Mouse (Mus musculus) forebrain, embryonic 14.5 days (tissue): ENCODE data around the gene A4gnt. TPM values are rescaled to one million over a fixed set of nuclear protein-coding genes. Genes with fewer than 3 reads are reported as not detected.
"Not testable (repeated sequence)": the region's sequence is repeated elsewhere in the genome, so short reads cannot be mapped to it uniquely, and the experiment has no call there.

Source experiments
- ATAC-seq: fragments of 200-750 bp; cut with Nextera tagmentation; 2 replicates; pipeline ENCODE4 v1.8.0; 2017; ENCODE audit warnings: mild to moderate bottlenecking, moderate library complexity
- DNase-seq: peaks from one replicate; pipeline ENCODE4 v3.0.0-alpha.2; 2015; ENCODE audit warnings: low spot score
- H3K27ac ChIP-seq: fragments of 300-500 bp; sonication (generic); 2 replicates; pipeline ENCODE4 v1.5.1; 2014; ENCODE audit warnings: low read depth, mild to moderate bottlenecking, control low read depth, low read length, moderate library complexity
- H3K27me3 ChIP-seq: fragments of 300-500 bp; sonication (generic); replicated peaks from 2 replicates; pipeline ENCODE4 v1.6.1; 2014; ENCODE audit warnings: low read length, control low read depth, mixed read lengths; ENCODE audit not compliant: control insufficient read depth, insufficient read depth
- H3K36me3 ChIP-seq: fragments of 300-500 bp; sonication (generic); 2 replicates; pipeline ENCODE4 v1.6.1; 2014; ENCODE audit warnings: low read length, control low read depth; ENCODE audit not compliant: control insufficient read depth, insufficient read depth
- H3K4me1 ChIP-seq: fragments of 300-500 bp; sonication (generic); 2 replicates; pipeline ENCODE4 v1.6.1; 2014; ENCODE audit warnings: antibody characterized with exemption, low read length, control low read depth; ENCODE audit not compliant: control insufficient read depth, insufficient read depth
- H3K4me2 ChIP-seq: fragments of 300-500 bp; sonication (generic); 2 replicates; pipeline ENCODE4 v1.6.1; 2014; ENCODE audit warnings: mild to moderate bottlenecking, control low read depth, low read length
- H3K4me3 ChIP-seq: fragments of 300-500 bp; sonication (generic); 2 replicates; pipeline ENCODE4 v1.5.1; 2014; ENCODE audit warnings: low read depth, low read length, control low read depth
- H3K9ac ChIP-seq: fragments of 300-500 bp; sonication (generic); 2 replicates; pipeline ENCODE4 v1.6.1; 2014; ENCODE audit warnings: mild to moderate bottlenecking, low read length, control low read depth, moderate library complexity
- H3K9me3 ChIP-seq: fragments of 300-500 bp; sonication (generic); replicated peaks from 2 replicates; pipeline ENCODE4 v1.6.1; 2016; ENCODE audit warnings: low read length, control low read depth, mixed read lengths; ENCODE audit not compliant: control insufficient read depth
- WGBS: fragments of 180-500 bp; shearing (Covaris S2); extraction: QIAGEN DNeasy Blood & Tissue Kit; methylation state at CpG from one replicate; pipeline ENCODE4 v1.1.7; 2014; 5-methylcytosine and 5-hydroxymethylcytosine counted together
- polyA plus RNA-seq: library from polyadenylated mRNA; unstranded; fragments of >200 nt; fragmentation: Nextera tagmentation; extraction: Ambion mirVana; gene quantifications from 2 replicates; pipeline ENCODE4 v1.2.1, GENCODE M21; 2014

The A4gnt gene
- polyA plus RNA-seq, 1 experiment from 2014 or later = not detected

GRCm38 (mm10) chr9:99591144-99591543, 21.2 kb upstream of the A4gnt start:
- Histone ChIP-seq H3K27me3 (no peaks in the 10 kb centered on the region), H3K9ac (no peak overlapping the region), H3K27ac (no peak overlapping the region), H3K36me3 (no peaks in the 10 kb centered on the region), H3K9me3 (no peaks in the 10 kb centered on the region), H3K4me1 (no peaks in the 10 kb centered on the region), H3K4me3 (no peak overlapping the region), H3K4me2 (no peak overlapping the region)
- 77% methylated on average over 8 of the region's 8 CpGs for WGBS
- DNase-seq (no peak), ATAC-seq (no peak)

DNA sequence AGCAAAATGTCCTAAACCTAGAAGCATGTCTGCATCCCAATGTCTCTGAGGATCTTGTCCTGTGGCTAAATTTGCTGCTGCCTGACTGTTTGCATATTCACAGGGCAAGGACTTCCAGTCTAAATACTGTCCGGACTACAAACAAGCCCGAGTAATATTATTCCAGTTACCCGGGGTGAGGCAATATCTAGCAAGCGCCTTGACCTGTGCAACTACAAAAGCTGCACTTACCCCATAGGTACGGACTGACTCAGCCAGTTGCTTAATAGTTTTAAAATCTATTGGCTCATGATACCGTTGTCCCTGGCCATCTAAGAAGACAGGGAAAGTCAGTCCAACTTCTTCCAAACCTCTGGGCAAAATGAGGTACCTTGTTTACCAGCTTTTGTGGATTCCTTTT, 13.2 kb upstream of the A4gnt start:
- H3K4me3 ChIP-seq, DNase-seq, ATAC-seq, H3K9ac ChIP-seq, H3K9me3 ChIP-seq, H3K4me2 ChIP-seq, H3K36me3 ChIP-seq, H3K27me3 ChIP-seq, H3K4me1 ChIP-seq, H3K27ac ChIP-seq: not testable (repeated sequence)
- 98% methylated on average over 6 of the region's 6 CpGs for WGBS

DNA sequence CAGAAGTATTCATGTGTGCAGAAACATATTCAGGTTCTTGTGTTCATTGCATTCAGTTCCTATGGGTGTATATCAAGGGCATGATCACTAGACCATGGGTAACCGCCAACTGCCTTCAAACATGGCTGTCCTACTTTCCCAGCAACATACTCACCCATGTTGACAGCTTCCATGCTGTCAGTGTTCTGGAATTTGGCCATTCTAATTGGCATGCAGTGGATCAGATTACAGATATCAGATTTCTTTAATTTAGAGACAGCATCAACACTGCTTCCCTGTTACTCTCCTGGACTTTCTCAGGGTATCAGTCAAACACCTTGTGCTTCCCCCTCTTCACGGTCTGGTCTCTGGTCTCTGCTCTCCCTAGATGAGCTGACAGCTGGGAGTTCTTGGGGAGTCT, 8.7 kb upstream of the A4gnt start:
- Histone ChIP-seq H3K4me1 (no peaks in the 10 kb centered on the region), H3K36me3 (no peaks in the 10 kb centered on the region), H3K27me3 (no peaks in the 10 kb centered on the region), H3K4me2 (no peak overlapping the region), H3K27ac (no peak overlapping the region), H3K9ac (no peak overlapping the region), H3K4me3 (no peak overlapping the region), H3K9me3 (no peaks in the 10 kb centered on the region)
- ATAC-seq (no peak), DNase-seq (no peak)
- WGBS = 85% methylated on average over 2 of the region's 2 CpGs

DNA sequence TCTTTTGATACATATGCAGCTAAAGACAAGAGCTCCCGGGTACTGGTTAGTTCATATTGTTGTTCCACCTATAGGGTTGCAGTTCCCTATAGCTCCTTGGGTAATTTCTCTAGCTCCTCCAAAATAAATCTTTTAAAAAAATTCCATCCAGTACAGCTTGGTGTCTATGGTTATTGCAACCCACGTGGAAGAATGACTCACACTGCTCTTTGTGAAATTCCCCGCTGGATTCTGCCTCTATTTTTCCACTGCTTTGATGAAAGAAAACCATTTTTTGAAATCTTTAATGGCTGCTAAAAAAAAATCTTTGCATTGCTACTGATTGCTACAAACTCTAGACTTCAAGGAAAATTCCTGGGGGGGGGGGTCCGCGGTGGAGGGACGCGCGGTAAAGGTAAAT, 7.4 kb downstream of the A4gnt start:
- ATAC-seq (no peak), DNase-seq (no peak)
- 95% methylated on average over 8 of the region's 8 CpGs for WGBS
- H3K27ac ChIP-seq = no peak overlapping the region
- H3K4me3 ChIP-seq = no peak overlapping the region
- H3K9me3 ChIP-seq = no peaks in the 10 kb centered on the region
- H3K4me2 ChIP-seq = no peak overlapping the region
- no peaks in the 10 kb centered on the region for H3K36me3 ChIP-seq
- no peak overlapping the region for H3K9ac ChIP-seq
- no peaks in the 10 kb centered on the region for H3K4me1 ChIP-seq
- no peaks in the 10 kb centered on the region for H3K27me3 ChIP-seq

DNA sequence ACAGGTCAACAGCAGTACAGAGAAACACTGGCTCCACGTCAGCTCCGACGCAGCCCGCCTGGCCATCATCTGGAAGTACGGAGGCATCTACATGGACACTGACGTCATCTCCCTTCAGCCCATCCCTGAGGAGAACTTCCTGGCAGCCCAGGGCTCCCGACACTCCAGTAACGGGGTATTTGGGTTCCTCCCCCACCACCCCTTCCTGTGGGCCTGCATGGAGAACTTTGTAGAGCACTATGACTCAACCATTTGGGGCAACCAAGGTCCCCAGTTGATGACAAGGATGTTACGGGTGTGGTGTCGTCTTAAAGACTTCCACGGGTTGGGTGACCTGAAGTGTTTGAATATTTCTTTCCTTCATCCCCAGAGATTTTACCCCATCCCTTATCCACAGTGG, 7.9 kb downstream of the A4gnt start:
- no peak overlapping the region for H3K9ac ChIP-seq
- no peak for DNase-seq
- H3K27ac ChIP-seq = no peak overlapping the region
- H3K36me3 ChIP-seq = no peaks in the 10 kb centered on the region
- no peak overlapping the region for H3K4me3 ChIP-seq
- H3K27me3 ChIP-seq = no peaks in the 10 kb centered on the region
- no peak for ATAC-seq
- WGBS = 94% methylated on average over 11 of the region's 11 CpGs
- H3K4me2 ChIP-seq = no peak overlapping the region
- no peaks in the 10 kb centered on the region for H3K4me1 ChIP-seq
- no peaks in the 10 kb centered on the region for H3K9me3 ChIP-seq

GRCm38 (mm10) chr9:99622034-99622433, 9.7 kb downstream of the A4gnt start:
- no peak overlapping the region for H3K27ac ChIP-seq
- DNase-seq = no peak
- no peak overlapping the region for H3K9ac ChIP-seq
- no peak for ATAC-seq
- H3K9me3 ChIP-seq = no peaks in the 10 kb centered on the region
- no peak overlapping the region for H3K4me2 ChIP-seq
- 90% methylated on average over 1 of the region's 1 CpGs for WGBS
- no peaks in the 10 kb centered on the region for H3K36me3 ChIP-seq
- no peak overlapping the region for H3K4me3 ChIP-seq
- no peaks in the 10 kb centered on the region for H3K27me3 ChIP-seq
- no peaks in the 10 kb centered on the region for H3K4me1 ChIP-seq

DNA sequence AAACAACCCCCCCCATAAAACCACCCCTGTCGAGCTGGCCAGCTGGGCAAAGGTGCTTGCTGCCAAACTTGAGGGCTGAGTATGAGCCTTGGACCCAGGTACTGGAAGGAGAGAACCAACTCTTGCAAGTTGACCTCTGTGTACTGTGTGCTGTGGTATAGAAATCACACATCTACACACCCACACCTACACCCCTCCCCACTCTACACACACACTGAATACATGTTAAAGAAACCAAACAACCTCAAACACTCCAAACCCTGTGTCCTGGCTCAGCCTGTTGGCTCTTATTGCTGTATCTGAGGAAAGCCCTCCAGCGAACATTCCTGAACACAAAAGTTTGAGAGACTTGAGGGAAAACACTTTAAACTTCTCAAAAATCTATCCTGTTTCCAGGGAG, 10.7 kb downstream of the A4gnt start:
- no peaks in the 10 kb centered on the region for H3K4me1 ChIP-seq
- no peaks in the 10 kb centered on the region for H3K36me3 ChIP-seq
- no peaks in the 10 kb centered on the region for H3K27me3 ChIP-seq
- no peak overlapping the region for H3K27ac ChIP-seq
- 56% methylated on average over 2 of the region's 2 CpGs for WGBS
- DNase-seq (no peak), ATAC-seq (no peak)
- no peak overlapping the region for H3K4me2 ChIP-seq
- H3K9ac ChIP-seq = no peak overlapping the region
- H3K9me3 ChIP-seq = no peaks in the 10 kb centered on the region
- no peak overlapping the region for H3K4me3 ChIP-seq

DNA sequence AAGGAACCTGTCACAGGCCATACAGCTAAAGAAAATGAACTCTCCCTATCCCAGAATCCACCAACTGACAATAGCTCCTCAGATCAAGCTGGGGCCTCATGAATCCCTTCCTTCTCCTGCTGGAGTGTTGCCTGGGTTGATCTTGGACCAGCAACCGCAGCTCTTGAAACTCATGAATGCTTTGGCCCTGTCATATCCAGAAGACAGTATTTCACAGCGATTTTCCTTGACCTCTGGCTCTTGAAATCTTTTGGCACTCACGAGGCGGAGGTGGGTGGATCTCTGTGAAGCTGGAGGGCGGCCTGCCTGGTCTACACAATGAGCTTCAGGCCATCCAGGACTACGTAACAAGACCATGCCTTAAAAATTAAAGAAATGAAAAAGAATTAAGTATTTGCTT, 11.8 kb downstream of the A4gnt start:
- Histone ChIP-seq H3K27me3 (no peaks in the 10 kb centered on the region), H3K4me3 (no peak overlapping the region), H3K9ac (no peak overlapping the region), H3K4me2 (no peak overlapping the region), H3K27ac (no peak overlapping the region), H3K4me1 (peaks cover 5% of the 10 kb centered on the region; the same call in 1 of the 2 replicates), H3K36me3 (no peaks in the 10 kb centered on the region), H3K9me3 (no peaks in the 10 kb centered on the region)
- ATAC-seq (no peak), DNase-seq (no peak)
- 83% methylated on average over 6 of the region's 6 CpGs for WGBS

GRCm38 (mm10) chr9:99628581-99628980, 16.3 kb downstream of the A4gnt start:
- peak overlapping the region; percentile 81; the same call in 1 of the 2 replicates for H3K27ac ChIP-seq
- peaks cover 29% of the 10 kb centered on the region for H3K4me1 ChIP-seq
- H3K36me3 ChIP-seq = no peaks in the 10 kb centered on the region
- no peak for ATAC-seq
- H3K4me2 ChIP-seq = peak overlapping the region; percentile 63
- no peaks in the 10 kb centered on the region for H3K9me3 ChIP-seq
- DNase-seq = no peak
- H3K4me3 ChIP-seq = 0 out of 2 replicates have a peak overlapping the region, but pooled peaks have one; percentile 59
- H3K9ac ChIP-seq = peak overlapping the region; percentile 72; the same call in 1 of the 2 replicates
- no peaks in the 10 kb centered on the region for H3K27me3 ChIP-seq
- 56% methylated on average over 4 of the region's 4 CpGs for WGBS
